Mouse (Mus musculus) stomach, embryonic 16.5 days (tissue): ENCODE measurements around the gene Cox4i2. TPM values are rescaled to one million over a fixed set of nuclear protein-coding genes. Genes with fewer than 3 reads are reported as not detected.

Experiments
- ATAC-seq: fragments of 200-750 bp; cut with Nextera tagmentation; 2 replicates; pipeline ENCODE4 v1.8.0; 2017; ENCODE audit warnings: moderate number of reproducible peaks, moderate TSS enrichment; ENCODE audit not compliant: insufficient read depth, low FRiP score
- H3K27ac ChIP-seq: fragments of 300-500 bp; sonication (generic); 2 replicates; pipeline ENCODE4 v1.5.1; 2014; ENCODE audit warnings: low read length
- H3K27me3 ChIP-seq: fragments of 300-500 bp; sonication (generic); 2 replicates; pipeline ENCODE4 v1.6.1; 2014; ENCODE audit warnings: low read length, control low read depth, mixed read lengths; ENCODE audit not compliant: control insufficient read depth, insufficient read depth
- H3K36me3 ChIP-seq: fragments of 300-500 bp; sonication (generic); 2 replicates; pipeline ENCODE4 v1.6.1; 2014; ENCODE audit warnings: low read length; ENCODE audit not compliant: control insufficient read depth, insufficient read depth
- H3K4me1 ChIP-seq: fragments of 300-500 bp; sonication (generic); 2 replicates; pipeline ENCODE4 v1.6.1; 2014; ENCODE audit warnings: low read length, control low read depth, mixed read lengths; ENCODE audit not compliant: control insufficient read depth, insufficient read depth
- H3K4me2 ChIP-seq: fragments of 300-500 bp; sonication (generic); 2 replicates; pipeline ENCODE4 v1.6.1; 2014; ENCODE audit warnings: low read depth, low read length, mixed read lengths
- H3K4me3 ChIP-seq: fragments of 300-500 bp; sonication (generic); replicated peaks from 2 replicates; pipeline ENCODE4 v1.5.1; 2014; ENCODE audit warnings: mild to moderate bottlenecking, low read length
- H3K9ac ChIP-seq: fragments of 300-500 bp; sonication (generic); 2 replicates; pipeline ENCODE4 v1.6.1; 2014; ENCODE audit warnings: low read length
- H3K9me3 ChIP-seq: fragments of 300-500 bp; sonication (generic); replicated peaks from 2 replicates; pipeline ENCODE4 v1.6.1; 2016; ENCODE audit warnings: low read length, control low read depth; ENCODE audit not compliant: control insufficient read depth
- WGBS: fragments of 180-500 bp; shearing (Covaris S2); extraction: QIAGEN DNeasy Blood & Tissue Kit; methylation state at CpG from one replicate; pipeline ENCODE4 v1.1.7; 2014; 5-methylcytosine and 5-hydroxymethylcytosine counted together
- microRNA-seq: library from miRNA; unstranded; fragments of <30 nt; microRNA quantifications from one replicate; pipeline ENCODE4, GENCODE M21; 2016
- polyA plus RNA-seq: library from polyadenylated mRNA; unstranded; fragments of >200 nt; fragmentation: Nextera tagmentation; extraction: Ambion mirVana; gene quantifications from 2 replicates; pipeline ENCODE4 v1.2.1, GENCODE M21; 2015

Cox4i2 gene
- polyA plus RNA-seq, 1 experiment from 2014 or later = 21.3 TPM

GRCm38 (mm10) chr2:152811336-152812165 is 57.6 kb downstream of the Cox4i2 start:
- Histone ChIP-seq H3K4me2 (no peak overlapping the region), H3K9ac (peak overlapping the region; percentile 10; the same call in 1 of the 2 replicates), H3K27ac (peak overlapping the region; percentile 63), H3K27me3 (no peaks in the 10 kb centered on the region), H3K36me3 (no peaks in the 10 kb centered on the region), H3K4me1 (peaks cover 31% of the 10 kb centered on the region), H3K9me3 (no peaks in the 10 kb centered on the region), H3K4me3 (no peak overlapping the region)
- 35% methylated on average over 3 of the region's 3 CpGs for WGBS
- peak; percentile 71 for ATAC-seq

- no peak overlapping the region for H3K4me2 ChIP-seq
Observed at GRCm38 (mm10) chr2:152813232-152813631, 59.3 kb downstream of the Cox4i2 start.

GRCm38 (mm10) chr2:152814213-152814874 is 60.4 kb downstream of the Cox4i2 start:
- Histone ChIP-seq H3K27ac (peak overlapping the region; percentile 4; the same call in 1 of the 2 replicates), H3K9ac (no peak overlapping the region), H3K27me3 (no peaks in the 10 kb centered on the region), H3K9me3 (no peaks in the 10 kb centered on the region), H3K4me1 (peaks cover 50% of the 10 kb centered on the region), H3K4me2 (no peak overlapping the region), H3K36me3 (no peaks in the 10 kb centered on the region), H3K4me3 (no peak overlapping the region)
- no peak for ATAC-seq
- WGBS = 61% methylated on average over 6 of the region's 6 CpGs

More at GRCm38 (mm10) chr2:152813232-152813631, 59.3 kb downstream of the Cox4i2 start:
- Histone ChIP-seq H3K4me3 (no peak overlapping the region), H3K36me3 (no peaks in the 10 kb centered on the region), H3K27ac (no peak overlapping the region), H3K9ac (no peak overlapping the region), H3K9me3 (no peaks in the 10 kb centered on the region), H3K27me3 (no peaks in the 10 kb centered on the region), H3K4me1 (peaks cover 48% of the 10 kb centered on the region)
- no peak for ATAC-seq
- 96% methylated on average over 1 of the region's 1 CpGs for WGBS

Small RNA genes within 50 kb of the gene (microRNA-seq; reads per million reads assigned to microRNA genes)
- gene Gm23802 = not detected

Other genes starting within 250 kb of the Cox4i2 start
- not detected in 2 replicates for gene Defb26, start 242.5 kb upstream of the Cox4i2 start, polyA plus RNA-seq
- gene Defb28, start 235.9 kb upstream of the Cox4i2 start, polyA plus RNA-seq = not detected in 2 replicates
- not detected in 2 replicates for gene Defb29, start 214.1 kb upstream of the Cox4i2 start, polyA plus RNA-seq
- gene Gm17416, start 184.8 kb upstream of the Cox4i2 start, polyA plus RNA-seq = not detected in 2 replicates
- gene Defb21, start 181.4 kb upstream of the Cox4i2 start, polyA plus RNA-seq = not detected in 2 replicates
- not detected in 2 replicates for gene Defb19, start 173.9 kb upstream of the Cox4i2 start, polyA plus RNA-seq
- not detected in 2 replicates for gene Defb45, start 154.8 kb upstream of the Cox4i2 start, polyA plus RNA-seq
- gene Defb36, start 149.8 kb upstream of the Cox4i2 start, polyA plus RNA-seq = not detected in 2 replicates
- gene Defb25, start 131.1 kb upstream of the Cox4i2 start, polyA plus RNA-seq = 0.62 and 1.4 TPM in 2 replicates
- gene Rem1, start 127.2 kb upstream of the Cox4i2 start, polyA plus RNA-seq = 20.0 and 20.6 TPM in 2 replicates
- gene H13, start 84.7 kb upstream of the Cox4i2 start, polyA plus RNA-seq = 121 and 128 TPM in 2 replicates
- gene Mcts2, start 67.1 kb upstream of the Cox4i2 start, polyA plus RNA-seq = 24.0 and 25.2 TPM in 2 replicates
- 125 and 145 TPM in 2 replicates for gene Id1, start 17.9 kb upstream of the Cox4i2 start, polyA plus RNA-seq
- gene Bcl2l1, start 77.6 kb downstream of the Cox4i2 start, polyA plus RNA-seq = 78.1 and 88.8 TPM in 2 replicates
- gene Tpx2, start 93.8 kb downstream of the Cox4i2 start, polyA plus RNA-seq = 59.8 and 60.6 TPM in 2 replicates
- gene Mylk2, start 157.2 kb downstream of the Cox4i2 start, polyA plus RNA-seq = 0.07 and 1.8 TPM in 2 replicates
- gene Foxs1, start 179.0 kb downstream of the Cox4i2 start, polyA plus RNA-seq = 4.5 and 5.3 TPM in 2 replicates
- 0.06 and 0.24 TPM in 2 replicates for gene Dusp15, start 197.5 kb downstream of the Cox4i2 start, polyA plus RNA-seq
- gene Ttll9, start 208.3 kb downstream of the Cox4i2 start, polyA plus RNA-seq = 0.27 TPM in 2 replicates